Mouse (Mus musculus): ENCODE results near the gene Capns2.

GRCm38 (mm10) chr8:92938056-92938455, 36.8 kb downstream of the Capns2 start:
- no peak for TF ChIP-seq CTCF (IDR thresholded peaks at IDR 0.05; ENCODE audit: low read depth, low read length)
- no peak for TF ChIP-seq POLR2A (IDR thresholded peaks at IDR 0.05; ENCODE audit: borderline replicate concordance, low read depth, low read length)
